ENCODE assay signal across 16 mouse cellular contexts in genomic region chr2:142596176-142597170, GRCm38 (mm10).
A peak's percentile ranks its signal among the peaks of the same experiment; 100 is the strongest.
DNase-seq lines count a peak whose midpoint lies in the region; ATAC-seq and TF ChIP-seq lines count a peak whose summit lies in the region.
"Had no signal": no experiment of that assay in that cellular context is flagged by ENCODE, and none has a peak within 500 bp of the region (broad histone marks: within the 10 kb centered on the region; RNA-seq: fewer than 3 reads in every experiment).

No protein-coding gene starts in this region.

- no peaks in the 10 kb centered on the region for H3K9me3 ChIP-seq in forebrain, embryonic 15.5 days
- H3K9me3 ChIP-seq in forebrain, embryonic 12.5 days = no peaks in the 10 kb centered on the region
- H3K9me3 ChIP-seq in intestine, embryonic 14.5 days (ENCODE audit: control insufficient read depth, low read length) = no peaks in the 10 kb centered on the region
- no peaks in the 10 kb centered on the region for H3K9me3 ChIP-seq in intestine, embryonic 15.5 days
- no peaks in the 10 kb centered on the region for H3K9me3 ChIP-seq in hindbrain, postnatal 0 days (ENCODE audit: low read length)
- no peaks in the 10 kb centered on the region for H3K9me3 ChIP-seq in neural tube, embryonic 15.5 days (replicated peaks)
- H3K9me3 ChIP-seq: liver, embryonic 15.5 days had no signal

- no peak overlapping the region for H3K4me3 ChIP-seq in forebrain, embryonic 15.5 days
- H3K4me3 ChIP-seq in forebrain, embryonic 12.5 days (replicated peaks) = no peak overlapping the region
- H3K4me3 ChIP-seq in intestine, embryonic 14.5 days (ENCODE audit: low read depth, low read length) = no peak overlapping the region
- no peak overlapping the region for H3K4me3 ChIP-seq in intestine, embryonic 15.5 days (replicated peaks)
- H3K4me3 ChIP-seq in hindbrain, postnatal 0 days (ENCODE audit: low read length) = no peak overlapping the region
- no peak overlapping the region for H3K4me3 ChIP-seq in neural tube, embryonic 15.5 days (replicated peaks)
- H3K4me3 ChIP-seq: erythroblast, embryonic 14.5 days; liver, embryonic 15.5 days had no signal

- no peak for TF ChIP-seq CTCF in hindbrain, postnatal 0 days (IDR thresholded peaks at IDR 0.05; ENCODE audit: low read depth)

- no peaks in the 10 kb centered on the region for H3K36me3 ChIP-seq in forebrain, embryonic 15.5 days
- H3K36me3 ChIP-seq in forebrain, embryonic 12.5 days (replicated peaks) = no peaks in the 10 kb centered on the region
- no peaks in the 10 kb centered on the region for H3K36me3 ChIP-seq in intestine, embryonic 14.5 days (ENCODE audit: control insufficient read depth, insufficient read depth, low read length)
- H3K36me3 ChIP-seq in intestine, embryonic 15.5 days = no peaks in the 10 kb centered on the region
- H3K36me3 ChIP-seq in hindbrain, postnatal 0 days (ENCODE audit: insufficient read depth, low read length) = no peaks in the 10 kb centered on the region
- H3K36me3 ChIP-seq in neural tube, embryonic 15.5 days = no peaks in the 10 kb centered on the region
- H3K36me3 ChIP-seq: liver, embryonic 15.5 days had no signal

- no peak overlapping the region for H3K9ac ChIP-seq in forebrain, embryonic 15.5 days (replicated peaks)
- no peak overlapping the region for H3K9ac ChIP-seq in forebrain, embryonic 12.5 days
- no peak overlapping the region for H3K9ac ChIP-seq in intestine, embryonic 14.5 days (ENCODE audit: low read length)
- H3K9ac ChIP-seq in intestine, embryonic 15.5 days = no peak overlapping the region
- no peak overlapping the region for H3K9ac ChIP-seq in hindbrain, postnatal 0 days (replicated peaks; ENCODE audit: low read length)
- H3K9ac ChIP-seq in neural tube, embryonic 15.5 days (replicated peaks) = no peak overlapping the region
- H3K9ac ChIP-seq: liver, embryonic 15.5 days had no signal

- H3K27ac ChIP-seq in forebrain, embryonic 15.5 days (replicated peaks) = no peak overlapping the region
- no peak overlapping the region for H3K27ac ChIP-seq in forebrain, embryonic 12.5 days
- H3K27ac ChIP-seq in intestine, embryonic 14.5 days (ENCODE audit: low read depth) = no peak overlapping the region
- H3K27ac ChIP-seq in intestine, embryonic 15.5 days = no peak overlapping the region
- no peak overlapping the region for H3K27ac ChIP-seq in hindbrain, postnatal 0 days
- no peak overlapping the region for H3K27ac ChIP-seq in neural tube, embryonic 15.5 days (replicated peaks)
- H3K27ac ChIP-seq: liver, embryonic 15.5 days had no signal

- peak; percentile 32; the same call in 1 of the 2 replicates for ATAC-seq in forebrain, embryonic 15.5 days (replicated peaks)
- ATAC-seq in forebrain, embryonic 12.5 days (ENCODE audit: low FRiP score) = no peak
- ATAC-seq in intestine, embryonic 14.5 days (replicated peaks; ENCODE audit: low FRiP score, low TSS enrichment, low read depth) = no peak
- ATAC-seq in intestine, embryonic 15.5 days = no peak
- ATAC-seq in hindbrain, postnatal 0 days = no peak
- peak; percentile 26; the same call in 1 of the 2 replicates for ATAC-seq in neural tube, embryonic 15.5 days (ENCODE audit: low FRiP score)
- ATAC-seq: lung, postnatal 0 days had no signal

- peak; percentile 41 for DNase-seq in intestine, embryonic 14.5 days (ENCODE audit: low spot score)
- DNase-seq in hindbrain, postnatal 0 days (ENCODE audit: low spot score) = peak; percentile 24
- no peak for DNase-seq in heart, postnatal 4 days
- DNase-seq: adrenal gland, postnatal 14 days; kidney, adult 8-10 months; kidney, postnatal 25 days; layer of hippocampus, adult 9-11 months; thymus, adult 2 months had no signal

- no peaks in the 10 kb centered on the region for H3K27me3 ChIP-seq in forebrain, embryonic 15.5 days
- H3K27me3 ChIP-seq in forebrain, embryonic 12.5 days = peaks cover 38% of the 10 kb centered on the region
- H3K27me3 ChIP-seq in intestine, embryonic 14.5 days (replicated peaks; ENCODE audit: control insufficient read depth, insufficient read depth, low read length) = no peaks in the 10 kb centered on the region
- H3K27me3 ChIP-seq in intestine, embryonic 15.5 days (replicated peaks) = no peaks in the 10 kb centered on the region
- H3K27me3 ChIP-seq in hindbrain, postnatal 0 days (ENCODE audit: insufficient read depth, low read length) = no peaks in the 10 kb centered on the region
- no peaks in the 10 kb centered on the region for H3K27me3 ChIP-seq in neural tube, embryonic 15.5 days (replicated peaks)
- H3K27me3 ChIP-seq: liver, embryonic 15.5 days had no signal

- 75% methylated on average over 17 of the region's 17 CpGs for WGBS in forebrain, embryonic 15.5 days
- 83% methylated on average over 17 of the region's 17 CpGs for WGBS in forebrain, embryonic 12.5 days
- WGBS in intestine, embryonic 14.5 days = 59% methylated on average over 17 of the region's 17 CpGs
- 59% methylated on average over 17 of the region's 17 CpGs for WGBS in intestine, embryonic 15.5 days
- WGBS in hindbrain, postnatal 0 days = 58% methylated on average over 17 of the region's 17 CpGs
- 46% methylated on average over 17 of the region's 17 CpGs for WGBS in neural tube, embryonic 15.5 days

- H3K4me1 ChIP-seq in forebrain, embryonic 15.5 days = no peaks in the 10 kb centered on the region; the same call in 1 of the 2 replicates
- no peaks in the 10 kb centered on the region for H3K4me1 ChIP-seq in forebrain, embryonic 12.5 days
- H3K4me1 ChIP-seq in intestine, embryonic 14.5 days (replicated peaks; ENCODE audit: control insufficient read depth, insufficient read depth, low read length) = no peaks in the 10 kb centered on the region
- no peaks in the 10 kb centered on the region for H3K4me1 ChIP-seq in intestine, embryonic 15.5 days (replicated peaks)
- H3K4me1 ChIP-seq in hindbrain, postnatal 0 days (ENCODE audit: insufficient read depth, low read length) = peaks cover 7% of the 10 kb centered on the region; the same call in 1 of the 2 replicates
- peaks cover 23% of the 10 kb centered on the region for H3K4me1 ChIP-seq in neural tube, embryonic 15.5 days
- H3K4me1 ChIP-seq: liver, embryonic 15.5 days had no signal

- no peak overlapping the region for H3K4me2 ChIP-seq in forebrain, embryonic 15.5 days (replicated peaks)
- H3K4me2 ChIP-seq in forebrain, embryonic 12.5 days = no peak overlapping the region
- H3K4me2 ChIP-seq in intestine, embryonic 14.5 days (ENCODE audit: low read length) = no peak overlapping the region
- no peak overlapping the region for H3K4me2 ChIP-seq in intestine, embryonic 15.5 days (replicated peaks)
- no peak overlapping the region for H3K4me2 ChIP-seq in hindbrain, postnatal 0 days (ENCODE audit: low read depth, low read length)
- no peak overlapping the region for H3K4me2 ChIP-seq in neural tube, embryonic 15.5 days
- H3K4me2 ChIP-seq: heart, embryonic 11.5 days; liver, embryonic 15.5 days had no signal

Comparison
In these comparisons a context has a peak if more than half of its experiments do, and no peak if none do; other contexts are left out.
1. ATAC-seq: peak in forebrain, embryonic 15.5 days (single experiment) and neural tube, embryonic 15.5 days (single experiment); none in forebrain, embryonic 12.5 days (single experiment), intestine, embryonic 14.5 days (single experiment), intestine, embryonic 15.5 days (single experiment) and hindbrain, postnatal 0 days (single experiment).